Mouse (Mus musculus): ENCODE measurements around the gene Abcb1b.
"Not testable (repeated sequence)": the region's sequence is repeated elsewhere in the genome, so short reads cannot be mapped to it uniquely, and the experiment has no call there.

Gene Abcb1b

DNA sequence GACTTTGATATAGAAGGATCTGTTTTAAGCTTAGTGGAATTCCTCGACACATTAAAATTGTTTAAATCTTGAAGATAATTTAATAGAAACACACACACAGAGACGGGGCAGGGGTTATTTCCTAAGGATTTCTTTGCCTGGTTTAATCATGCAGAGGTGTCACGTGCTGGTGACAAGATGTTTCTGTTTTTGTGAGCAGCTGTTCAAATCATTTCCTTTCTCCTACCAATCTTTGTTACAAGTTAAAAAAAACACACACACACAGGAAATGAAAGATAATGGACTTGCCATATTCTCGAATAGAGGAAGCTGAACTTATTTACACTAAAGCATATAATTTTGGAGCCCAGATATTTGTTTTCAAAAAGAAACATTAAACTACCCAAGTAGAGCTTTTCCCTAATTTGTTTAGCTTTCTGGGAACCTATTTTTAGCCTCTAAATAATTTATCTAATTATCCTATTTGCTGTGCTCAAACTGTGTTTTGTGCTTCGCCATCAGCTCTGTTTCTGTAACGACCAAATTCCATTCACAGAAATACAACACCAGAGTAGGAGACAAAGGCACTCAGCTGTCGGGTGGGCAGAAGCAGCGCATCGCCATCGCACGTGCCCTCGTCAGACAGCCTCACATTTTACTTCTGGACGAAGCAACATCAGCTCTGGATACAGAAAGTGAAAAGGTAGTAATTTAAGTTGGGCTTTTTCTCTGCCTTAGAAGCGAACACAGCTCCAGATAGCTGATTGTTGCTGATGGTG lies 65.8 kb downstream of the Abcb1b start:
- DNase-seq (ENCODE audit: low read depth): no peak

GRCm38 (mm10) chr5:8865630-8866029 lies 67.7 kb downstream of the Abcb1b start:
- not testable (repeated sequence) for DNase-seq (ENCODE audit: low read depth)

DNA sequence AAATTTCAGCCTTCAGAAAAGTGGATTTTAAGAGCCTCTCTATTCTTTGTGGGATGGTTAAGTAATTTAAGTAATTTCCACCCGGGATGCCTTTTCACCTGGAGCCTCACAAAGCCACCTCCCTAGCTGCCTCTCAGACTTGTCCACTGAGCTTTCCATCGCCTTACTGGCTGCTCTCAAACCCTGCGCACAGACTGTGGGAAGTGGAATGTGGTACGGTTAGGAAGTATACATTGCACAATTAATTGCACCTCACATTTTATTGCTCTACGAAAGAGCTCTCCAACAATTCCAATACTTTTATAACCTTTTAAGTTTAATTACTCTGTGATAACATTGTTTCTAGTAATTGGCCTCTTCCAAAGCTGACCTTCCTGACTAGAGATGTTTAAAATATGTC lies 68.4 kb downstream of the Abcb1b start:
- no peak for DNase-seq (ENCODE audit: low read depth)

DNA sequence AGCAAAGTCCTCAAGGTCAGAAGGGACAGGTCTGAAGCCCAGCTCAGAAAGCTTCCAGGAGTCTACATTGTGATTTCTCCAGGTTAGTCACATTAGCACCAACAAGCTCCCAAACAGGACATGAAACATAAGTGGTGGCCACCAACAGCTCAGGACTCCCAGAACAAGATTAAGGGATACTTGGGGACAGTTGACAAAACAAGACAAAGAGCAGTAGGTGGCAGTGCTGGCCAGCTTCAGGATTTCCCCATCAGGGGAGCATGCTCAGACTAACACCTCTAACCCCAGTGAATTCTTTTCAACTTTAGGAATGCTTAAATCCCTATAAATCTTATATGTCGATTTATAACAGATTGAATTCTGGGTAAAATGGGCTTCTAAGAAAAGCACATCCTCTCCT lies 70.1 kb downstream of the Abcb1b start:
- DNase-seq (ENCODE audit: low read depth): peak; percentile 19

- DNase-seq (ENCODE audit: low read depth): no peak
These were observed 75.3 kb downstream of the Abcb1b start for GRCm38 (mm10) chr5:8872979-8873915.

- DNase-seq (ENCODE audit: low read depth): no peak
These were observed 79.1 kb downstream of the Abcb1b start for GRCm38 (mm10) chr5:8877086-8877485.

DNA sequence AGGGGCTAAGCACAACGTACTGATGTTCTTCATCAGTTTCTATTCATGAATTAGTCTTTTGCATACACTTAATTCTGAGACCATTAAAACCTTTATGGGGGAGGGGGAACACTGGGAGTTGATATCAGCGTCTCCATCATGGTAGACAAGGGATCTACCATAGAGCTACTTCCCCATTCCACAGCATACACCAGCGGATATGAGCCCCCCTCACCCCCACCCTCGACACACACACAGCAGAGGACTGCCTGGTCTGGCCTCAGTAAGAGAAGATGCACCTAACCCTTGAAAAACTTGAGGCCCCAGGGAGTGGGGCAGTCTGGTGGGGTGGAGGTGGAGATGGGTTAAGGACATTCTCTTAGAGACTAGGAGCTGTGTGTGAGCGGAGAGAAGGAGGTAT lies 79.9 kb downstream of the Abcb1b start:
- no peak for DNase-seq (ENCODE audit: low read depth)

DNA sequence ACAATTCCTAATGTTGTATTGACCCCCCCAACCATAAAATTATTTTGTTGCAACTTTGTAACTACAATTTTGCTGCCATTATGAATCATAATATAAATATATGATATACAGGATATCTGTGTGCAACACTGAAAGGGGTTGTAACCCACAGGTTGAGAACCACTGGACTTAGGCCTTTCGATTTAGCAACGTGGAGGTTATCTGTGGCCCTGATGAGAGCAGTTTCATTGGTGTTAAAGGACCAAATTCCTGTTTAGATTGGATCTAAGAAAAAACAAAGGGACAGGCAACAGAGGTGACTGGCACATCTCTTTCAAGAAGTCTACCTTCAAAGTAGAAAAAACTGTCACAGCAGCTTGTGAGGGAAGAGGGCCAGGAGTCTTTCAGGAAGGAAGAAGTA lies 87.9 kb downstream of the Abcb1b start:
- DNase-seq (ENCODE audit: low read depth): no peak

DNA sequence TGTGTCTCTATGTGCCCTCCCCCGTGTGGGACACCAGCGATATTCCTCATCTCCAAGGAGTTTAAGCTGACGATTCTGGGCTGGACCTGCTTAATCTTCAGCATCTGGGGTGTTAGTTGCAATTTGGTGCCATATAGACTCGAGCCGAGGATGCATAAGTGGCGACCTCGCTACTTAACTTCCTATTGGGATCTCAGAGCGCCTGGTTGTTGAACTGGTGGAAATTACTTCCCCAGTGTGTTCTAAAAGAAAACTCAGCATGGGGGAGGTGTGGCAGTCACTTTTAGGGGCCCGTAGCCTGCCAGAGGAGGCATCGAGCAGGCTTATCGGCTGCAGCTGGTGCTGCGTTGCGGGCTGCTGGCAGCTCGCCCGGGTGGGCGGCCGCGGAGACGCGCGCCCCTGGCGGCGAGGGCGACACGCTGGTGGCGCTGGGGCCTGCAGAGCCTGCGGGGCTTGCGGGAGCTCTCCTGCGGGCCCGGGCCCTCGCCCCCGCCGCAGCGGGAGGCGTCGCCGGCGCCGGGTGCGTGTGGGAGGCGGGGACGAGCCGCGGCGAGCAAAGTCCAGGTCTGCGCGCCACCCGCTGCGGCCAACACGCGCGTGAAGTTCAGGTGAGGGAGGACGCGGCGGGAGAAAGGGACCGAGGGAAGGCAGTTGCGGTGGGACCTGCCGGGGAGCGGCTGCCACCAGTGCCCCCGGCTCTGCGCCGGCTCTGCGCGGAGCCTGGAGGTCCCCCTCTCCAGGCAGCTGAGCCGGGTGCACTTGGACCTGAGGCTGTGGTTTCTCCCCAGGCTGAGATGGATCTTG lies 95.6 kb downstream of the Abcb1b start, which contains the start of gene Abcb4:
Abcb4 (plus strand) TSS at position 418 of the 804 bp plus-strand sequence.
- DNase-seq (ENCODE audit: low read depth): peak; percentile 44

DNA sequence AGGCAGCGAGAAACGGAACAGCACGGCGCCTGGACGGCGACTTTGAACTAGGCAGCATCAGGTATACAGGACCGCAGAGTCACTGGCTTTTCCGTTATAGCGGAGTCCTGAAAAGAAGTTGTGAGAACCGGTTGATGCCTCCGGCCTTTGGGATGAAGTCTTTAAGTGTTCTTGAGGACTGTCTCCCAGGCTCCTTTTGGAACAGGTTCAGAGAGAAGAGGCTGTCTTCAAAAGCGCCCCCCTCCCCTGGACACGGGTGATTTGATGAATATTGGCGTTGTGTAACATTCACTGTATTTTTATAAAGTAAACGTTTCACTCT lies 96.1 kb downstream of the Abcb1b start:
- peak; percentile 24 for DNase-seq (ENCODE audit: low read depth)

DNA sequence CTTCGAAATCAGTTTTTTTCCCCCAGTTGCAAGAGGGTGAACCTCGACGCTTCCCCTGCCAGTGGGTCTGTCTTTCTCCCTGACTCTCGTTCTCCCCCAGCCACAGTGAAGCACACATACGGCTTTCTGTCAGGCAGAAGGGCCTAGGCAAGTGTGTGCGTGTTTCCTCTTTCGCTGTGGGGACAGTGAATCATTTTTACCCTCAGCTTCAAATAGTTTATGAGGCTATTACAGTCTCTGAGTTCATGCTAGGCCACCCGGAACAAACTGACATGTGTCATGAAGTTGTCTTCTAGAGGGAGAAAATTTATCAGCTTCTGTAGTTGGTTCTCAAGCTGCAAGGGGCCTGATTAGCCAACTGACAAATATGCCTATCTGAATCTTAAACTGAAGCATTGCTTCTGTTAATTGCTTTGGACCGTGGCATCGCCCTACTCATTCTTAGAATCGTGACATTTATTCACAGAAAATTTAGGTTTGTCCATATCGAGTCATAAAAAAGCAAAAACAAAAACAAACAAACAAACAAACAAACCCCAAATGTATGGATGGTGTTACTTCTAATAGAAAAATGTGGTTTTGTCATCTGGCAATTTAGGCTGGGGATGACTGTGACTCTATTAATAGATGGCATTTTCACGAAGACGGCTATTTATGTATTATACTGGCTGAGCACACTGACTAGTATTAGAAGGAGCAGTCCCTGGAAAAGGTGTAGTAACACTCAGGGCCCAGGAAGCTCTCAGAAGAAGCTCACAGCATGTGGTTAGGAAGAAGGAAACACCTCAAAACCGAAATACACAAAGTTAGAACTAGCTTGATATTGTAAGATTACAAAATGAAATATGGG lies 96.9 kb downstream of the Abcb1b start:
- peak; percentile 64 for DNase-seq (ENCODE audit: low read depth)

GRCm38 (mm10) chr5:8896198-8896597 lies 98.3 kb downstream of the Abcb1b start:
- no peak for DNase-seq (ENCODE audit: low read depth)

GRCm38 (mm10) chr5:8898246-8898645 lies 100.3 kb downstream of the Abcb1b start:
- no peak for DNase-seq (ENCODE audit: low read depth)

DNA sequence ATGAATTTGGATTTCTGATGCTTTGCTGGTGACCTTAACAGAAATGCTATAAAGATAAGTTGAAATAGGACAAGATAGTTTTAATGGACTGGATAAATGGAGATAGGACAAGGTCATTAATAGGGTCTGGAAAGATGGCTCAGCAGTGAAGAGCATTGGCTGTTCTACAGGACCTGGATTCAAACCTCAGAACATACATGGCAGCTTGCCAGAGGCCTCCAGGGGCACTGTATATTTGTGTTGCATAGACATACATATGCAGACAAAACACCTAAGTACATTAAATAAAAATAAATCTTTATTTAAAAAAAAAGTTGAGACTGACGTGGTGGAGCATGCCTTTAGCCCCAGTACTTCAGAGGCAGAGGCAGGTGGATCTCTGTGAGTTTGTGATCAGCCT lies 103.1 kb downstream of the Abcb1b start:
- no peak for DNase-seq (ENCODE audit: low read depth)

GRCm38 (mm10) chr5:8902141-8902817 lies 104.3 kb downstream of the Abcb1b start:
- DNase-seq (ENCODE audit: low read depth): no peak

DNA sequence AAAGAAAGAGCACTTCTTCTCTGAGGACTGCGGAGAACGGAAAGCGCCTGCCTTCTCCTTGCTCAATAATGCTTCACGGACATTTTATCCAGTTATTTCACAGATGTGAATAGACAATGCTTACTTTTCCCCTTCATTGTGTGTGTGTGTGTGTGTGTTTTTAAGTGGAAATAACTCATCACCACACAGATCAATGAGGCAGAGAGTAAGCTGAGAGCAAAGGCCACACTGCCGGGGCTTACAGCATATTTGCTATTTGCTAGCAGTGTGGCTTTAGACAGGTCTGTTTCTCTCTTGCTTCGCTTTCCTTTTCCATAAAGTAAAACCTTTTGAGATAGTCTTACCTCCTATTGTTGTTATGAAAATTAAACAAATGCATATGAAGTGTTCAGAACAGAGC lies 106.6 kb downstream of the Abcb1b start:
- DNase-seq (ENCODE audit: low read depth): no peak

DNA sequence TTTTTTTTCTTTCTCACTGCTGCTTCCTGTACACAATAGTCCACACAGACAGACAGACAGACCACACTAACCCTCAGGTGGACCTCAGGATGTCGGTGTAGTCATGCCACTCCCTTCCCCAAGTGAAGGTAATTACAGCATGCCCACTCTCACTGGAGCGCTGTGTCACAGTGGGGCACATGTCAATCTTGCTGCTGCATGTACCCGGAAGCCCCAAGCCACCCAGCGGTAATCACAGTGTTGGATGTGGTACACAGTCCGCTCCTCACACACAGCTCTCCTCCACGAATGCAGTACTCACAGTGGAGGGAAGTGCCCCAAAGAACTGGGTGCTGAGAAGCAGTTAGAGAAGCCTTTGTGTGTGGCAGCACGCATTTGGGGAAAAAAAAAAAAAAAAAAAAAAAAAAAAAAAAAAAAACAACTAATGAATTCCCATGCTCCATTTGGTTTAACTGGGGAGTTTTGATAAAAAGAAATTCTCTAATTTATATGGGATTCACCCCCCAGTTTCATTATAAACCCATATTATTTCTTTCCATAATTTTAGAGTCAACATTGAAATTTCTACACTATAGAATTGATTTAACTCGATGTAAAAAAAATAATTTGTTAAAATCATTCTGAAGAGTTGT lies 113.7 kb downstream of the Abcb1b start:
- peak; percentile 9 for DNase-seq (ENCODE audit: low read depth)
